Mouse (Mus musculus) embryonic facial prominence, embryonic 15.5 days (tissue): ENCODE measurements around the gene Gm9268. TPM values are rescaled to one million over a fixed set of nuclear protein-coding genes. Genes with fewer than 3 reads are reported as not detected.
"Not testable (repeated sequence)": the region's sequence is repeated elsewhere in the genome, so short reads cannot be mapped to it uniquely, and the experiment has no call there.

Source experiments
- ATAC-seq: fragments of 200-750 bp; cut with Nextera tagmentation; 2 replicates; pipeline ENCODE4 v1.8.0; 2017; ENCODE audit warnings: low read depth, moderate TSS enrichment; ENCODE audit not compliant: insufficient number of reproducible peaks, low FRiP score, low TSS enrichment
- H3K27ac ChIP-seq: fragments of 300-500 bp; sonication (generic); replicated peaks from 2 replicates; pipeline ENCODE4 v1.5.1; 2015; ENCODE audit warnings: mild to moderate bottlenecking, inconsistent platforms
- H3K27me3 ChIP-seq: fragments of 300-500 bp; sonication (generic); 2 replicates; pipeline ENCODE4 v1.6.1; 2015; ENCODE audit warnings: inconsistent platforms
- H3K36me3 ChIP-seq: fragments of 300-500 bp; sonication (generic); 2 replicates; pipeline ENCODE4 v1.6.1; 2015; ENCODE audit warnings: mild to moderate bottlenecking, inconsistent platforms
- H3K4me1 ChIP-seq: fragments of 300-500 bp; sonication (generic); 2 replicates; pipeline ENCODE4 v1.6.1; 2015; ENCODE audit warnings: inconsistent platforms
- H3K4me2 ChIP-seq: fragments of 300-500 bp; sonication (generic); replicated peaks from 2 replicates; pipeline ENCODE4 v1.6.1; 2015; ENCODE audit warnings: mild to moderate bottlenecking, inconsistent platforms
- H3K4me3 ChIP-seq: fragments of 300-500 bp; sonication (generic); replicated peaks from 2 replicates; pipeline ENCODE4 v1.5.1; 2015; ENCODE audit warnings: mild to moderate bottlenecking, inconsistent platforms
- H3K9ac ChIP-seq: fragments of 300-500 bp; sonication (generic); 2 replicates; pipeline ENCODE4 v1.6.1; 2015; ENCODE audit warnings: inconsistent platforms
- H3K9me3 ChIP-seq: fragments of 300-500 bp; sonication (generic); replicated peaks from 2 replicates; pipeline ENCODE4 v1.6.1; 2016; ENCODE audit warnings: inconsistent platforms
- WGBS: fragments of 180-500 bp; shearing (Covaris S2); methylation state at CpG from one replicate; pipeline ENCODE4 v1.1.7; 2015; 5-methylcytosine and 5-hydroxymethylcytosine counted together
- polyA plus RNA-seq: library from polyadenylated mRNA; unstranded; fragments of >200 nt; fragmentation: Nextera tagmentation; extraction: Ambion mirVana; gene quantifications from 2 replicates; pipeline ENCODE4 v1.2.1, GENCODE M21; 2015

Gm9268 gene
- polyA plus RNA-seq, result not detected in 2 replicates

- H3K4me3 ChIP-seq, H3K4me1 ChIP-seq, H3K27me3 ChIP-seq, H3K9me3 ChIP-seq, ATAC-seq, H3K36me3 ChIP-seq, H3K27ac ChIP-seq, H3K4me2 ChIP-seq, H3K9ac ChIP-seq: not testable (repeated sequence)
- WGBS, result no CpG with 5 or more reads among the region's 1 CpGs
Measured at GRCm38 (mm10) chr7:43018465-43018864, at the start of gene Gm9268. Gene Gm9268, plus strand, starts transcription at chr7:43018765.

GRCm38 (mm10) chr7:42980098-42980497, 38.5 kb upstream of the Gm9268 start:
- Histone ChIP-seq H3K27ac (no peak overlapping the region), H3K27me3 (no peaks in the 10 kb centered on the region), H3K4me2 (no peak overlapping the region), H3K9ac (no peak overlapping the region), H3K9me3 (peaks cover 35% of the 10 kb centered on the region), H3K4me3 (no peak overlapping the region), H3K4me1 (no peaks in the 10 kb centered on the region), H3K36me3 (no peaks in the 10 kb centered on the region)
- 82% methylated on average over 11 of the region's 11 CpGs for WGBS
- no peak for ATAC-seq

GRCm38 (mm10) chr7:42980739-42981138, 37.8 kb upstream of the Gm9268 start:
- Histone ChIP-seq H3K4me2 (no peak overlapping the region), H3K9me3 (peaks cover 35% of the 10 kb centered on the region), H3K4me3 (no peak overlapping the region), H3K27me3 (no peaks in the 10 kb centered on the region), H3K27ac (no peak overlapping the region), H3K4me1 (no peaks in the 10 kb centered on the region), H3K9ac (no peak overlapping the region), H3K36me3 (no peaks in the 10 kb centered on the region)
- 89% methylated on average over 10 of the region's 10 CpGs for WGBS
- ATAC-seq, result no peak

GRCm38 (mm10) chr7:43077831-43078230, 59.3 kb downstream of the Gm9268 start:
- Histone ChIP-seq H3K36me3 (no peaks in the 10 kb centered on the region), H3K9me3 (no peaks in the 10 kb centered on the region), H3K9ac (no peak overlapping the region), H3K27ac (no peak overlapping the region), H3K4me3 (no peak overlapping the region), H3K27me3 (no peaks in the 10 kb centered on the region), H3K4me2 (no peak overlapping the region), H3K4me1 (no peaks in the 10 kb centered on the region)
- ATAC-seq, result no peak
- WGBS, result 82% methylated on average over 8 of the region's 8 CpGs

Other genes with a start within 250 kb of the Gm9268 start
- not detected in 2 replicates for gene Vmn2r62, start 225.2 kb upstream of the Gm9268 start, polyA plus RNA-seq
- not detected in 2 replicates for gene Gm2381, start 151.5 kb upstream of the Gm9268 start, polyA plus RNA-seq
- not detected in 2 replicates for gene Vmn2r63, start 84.9 kb upstream of the Gm9268 start, polyA plus RNA-seq
- not detected in 2 replicates for gene Zfp936, start 95.5 kb downstream of the Gm9268 start, polyA plus RNA-seq